Mouse (Mus musculus) frontal cortex, adult 2 months (tissue): ENCODE data around the gene Fads1. TPM values are rescaled to one million over a fixed set of nuclear protein-coding genes. Genes with fewer than 3 reads are reported as not detected.
"Not testable (repeated sequence)": the region's sequence is repeated elsewhere in the genome, so short reads cannot be mapped to it uniquely, and the experiment has no call there.

Experiments used
- DNase-seq, 2 experiments: peaks; one replicate each; pipeline ENCODE4 v3.0.0; 2022; ENCODE audit warnings: low spot score in 1 of 2; ENCODE audit errors: extremely low spot score in 1 of 2
- polyA plus RNA-seq: library from polyadenylated mRNA; depleted of rRNA; stranded (reverse); fragments of >200 nt; gene quantifications from 2 replicates; pipeline ENCODE4 v1.2.3, GENCODE M21; 2012; rRNA removed

Gene Fads1
- polyA plus RNA-seq, result 200 and 219 TPM in 2 replicates

DNA sequence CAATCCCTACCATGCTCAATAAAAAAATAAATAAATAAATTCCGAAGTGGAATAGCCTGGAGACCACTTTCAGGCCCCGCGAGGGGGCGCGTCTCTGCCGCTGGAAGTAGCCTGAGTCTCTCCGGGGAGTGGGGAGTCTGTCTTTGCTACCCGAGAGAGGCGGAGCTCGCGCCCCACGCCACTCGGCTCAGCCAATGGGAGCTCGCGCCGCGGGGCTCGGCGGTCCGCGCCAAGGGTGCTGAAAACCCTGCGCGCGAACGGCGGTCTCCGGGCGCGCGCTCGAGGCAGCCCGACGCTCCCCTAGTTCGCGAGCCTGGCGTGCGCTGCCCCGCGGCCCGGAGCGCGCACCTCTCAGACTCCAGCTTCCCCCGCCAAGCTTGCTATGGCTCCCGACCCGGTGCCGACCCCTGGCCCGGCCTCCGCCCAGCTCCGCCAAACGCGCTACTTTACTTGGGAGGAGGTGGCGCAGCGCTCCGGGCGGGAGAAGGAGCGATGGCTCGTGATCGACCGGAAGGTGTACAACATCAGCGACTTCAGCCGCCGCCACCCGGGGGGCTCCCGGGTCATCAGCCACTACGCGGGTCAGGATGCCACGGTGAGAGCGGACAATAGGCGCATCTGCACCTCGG is at the start of gene Fads1:
Gene Fads1, plus strand, starts transcription at position 219 of the 629 bp plus-strand sequence.
- DNase-seq, result peak; percentile 89 to 95

DNA sequence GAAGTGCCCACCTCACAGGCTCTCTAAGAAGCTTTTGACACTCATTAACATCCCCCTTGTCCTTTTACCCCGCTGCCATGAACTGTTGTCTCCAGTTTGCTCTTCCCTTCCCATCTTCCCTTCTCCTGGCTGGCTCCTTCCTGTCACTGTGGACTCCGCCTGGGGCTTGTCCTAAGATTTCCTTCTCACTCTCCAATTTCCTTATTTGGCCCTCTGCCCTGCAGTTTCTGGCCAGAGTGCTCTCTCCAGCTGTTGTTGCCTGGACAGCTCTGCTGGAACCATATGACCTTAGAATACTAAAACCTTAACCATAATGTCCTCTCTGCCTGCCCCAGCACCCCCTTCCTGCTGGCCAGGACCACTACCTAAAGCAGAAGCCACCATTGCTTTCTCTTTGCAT is 48.0 kb upstream of the Fads1 start:
- DNase-seq, result peak in 1 of 2 experiments; percentile 7

DNA sequence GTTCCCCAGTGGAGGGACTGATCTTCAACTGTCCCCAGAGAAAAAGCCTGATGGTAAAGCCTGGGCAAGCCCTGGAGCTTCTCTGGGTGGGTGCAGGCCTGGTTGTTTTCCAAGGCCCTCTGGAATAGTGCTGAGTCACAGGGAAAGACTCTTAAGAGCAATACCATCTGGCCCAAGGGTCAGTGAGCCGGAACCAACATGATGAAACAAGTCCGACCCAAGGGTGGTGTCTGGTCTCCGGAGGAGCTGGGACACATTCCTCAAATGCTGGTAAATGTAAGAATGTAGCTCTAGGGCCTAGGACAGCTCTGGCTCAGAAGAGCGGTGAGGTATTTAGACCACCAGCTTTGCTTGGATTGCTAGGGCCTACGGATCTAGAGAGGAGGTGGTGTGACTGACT is 45.3 kb upstream of the Fads1 start:
- DNase-seq, result no peak

GRCm38 (mm10) chr19:10139736-10140135 is 43.0 kb upstream of the Fads1 start:
- DNase-seq, result no peak

GRCm38 (mm10) chr19:10143667-10144066 is 39.0 kb upstream of the Fads1 start:
- no peak for DNase-seq

DNA sequence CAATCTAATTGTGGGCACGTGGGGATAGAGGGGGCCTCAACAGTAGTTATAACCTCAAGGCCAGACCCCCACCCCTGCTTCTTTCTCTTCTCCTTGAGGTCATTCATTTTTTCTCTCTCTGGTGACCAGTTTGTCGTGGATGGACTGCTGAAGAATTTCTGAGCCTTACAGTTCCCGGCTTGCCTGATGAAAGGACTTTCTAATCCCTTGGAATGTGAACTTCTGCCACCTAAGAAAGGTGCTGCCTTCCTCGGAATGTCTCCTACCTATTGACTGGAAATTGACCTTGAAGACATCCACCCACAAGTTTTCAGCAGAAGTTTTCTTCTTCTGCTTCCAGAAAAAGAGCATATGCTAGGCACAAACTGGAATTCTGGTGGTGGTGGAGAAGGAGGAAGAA is 38.2 kb upstream of the Fads1 start:
- DNase-seq, result no peak

DNA sequence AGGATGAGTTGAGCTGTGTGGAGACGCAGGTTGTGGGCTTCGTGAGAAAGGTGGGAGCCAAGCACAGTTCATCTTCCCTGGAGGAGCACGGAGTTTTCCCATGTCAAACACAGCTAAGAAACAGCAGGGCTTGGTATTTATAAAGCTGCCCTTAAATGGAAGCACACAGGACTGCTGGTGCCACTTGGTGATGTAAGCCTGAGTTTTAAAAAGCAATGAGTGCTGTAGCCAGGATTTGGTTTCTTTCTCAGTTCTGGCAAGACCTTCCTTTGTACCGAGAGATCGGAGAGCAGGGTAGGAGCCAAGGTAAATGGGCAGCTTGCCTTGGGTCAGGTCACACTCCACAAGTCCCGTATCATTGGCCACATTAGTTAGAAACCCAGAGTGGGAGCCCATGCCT is 34.1 kb upstream of the Fads1 start:
- peak in 1 of 2 experiments; percentile 25 for DNase-seq

- DNase-seq, result no peak
Observed at GRCm38 (mm10) chr19:10149189-10149588, 33.5 kb upstream of the Fads1 start.

GRCm38 (mm10) chr19:10157725-10158124 is 25.0 kb upstream of the Fads1 start:
- no peak for DNase-seq

DNA sequence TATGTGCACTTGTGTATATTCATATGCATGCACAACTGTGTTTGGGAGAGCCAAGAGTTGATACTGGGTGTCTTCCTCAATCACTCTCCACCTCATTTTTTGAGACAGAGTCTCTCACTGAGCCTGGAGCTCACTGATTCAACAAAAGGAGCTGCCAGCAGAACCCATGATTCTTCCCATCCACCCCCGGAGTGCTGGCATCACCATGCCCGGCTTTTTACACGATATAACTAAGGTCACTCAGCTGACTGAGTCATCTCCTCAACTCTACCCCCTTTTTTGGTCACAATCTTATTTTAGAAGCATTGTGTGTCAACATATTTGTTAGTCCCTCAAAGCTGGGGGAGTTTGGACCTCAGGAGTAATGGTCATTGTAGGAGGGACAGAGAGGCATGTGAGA is 18.8 kb upstream of the Fads1 start:
- DNase-seq, result no peak

GRCm38 (mm10) chr19:10165928-10166327 is 16.8 kb upstream of the Fads1 start:
- not testable (repeated sequence) for DNase-seq

GRCm38 (mm10) chr19:10167112-10167511 is 15.6 kb upstream of the Fads1 start:
- no peak for DNase-seq

DNA sequence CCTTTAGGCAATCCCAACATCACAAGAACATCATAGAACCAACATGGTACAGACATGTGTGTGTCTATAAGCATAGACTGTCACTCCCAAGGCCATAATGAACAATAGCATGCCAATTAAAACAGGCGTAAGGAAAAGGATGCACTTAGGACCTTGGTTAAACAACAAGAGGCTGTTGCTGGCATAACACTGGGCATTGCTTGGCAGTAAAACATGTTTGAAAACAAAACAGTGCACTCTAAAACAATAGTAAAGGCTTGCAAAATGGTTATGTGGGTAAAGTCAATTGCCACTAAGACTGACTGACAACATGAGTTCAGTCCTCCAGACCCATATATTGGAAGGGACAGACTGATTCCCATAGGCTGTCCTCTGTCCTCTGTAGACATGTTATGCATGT is 14.7 kb upstream of the Fads1 start:
- DNase-seq, result no peak

DNA sequence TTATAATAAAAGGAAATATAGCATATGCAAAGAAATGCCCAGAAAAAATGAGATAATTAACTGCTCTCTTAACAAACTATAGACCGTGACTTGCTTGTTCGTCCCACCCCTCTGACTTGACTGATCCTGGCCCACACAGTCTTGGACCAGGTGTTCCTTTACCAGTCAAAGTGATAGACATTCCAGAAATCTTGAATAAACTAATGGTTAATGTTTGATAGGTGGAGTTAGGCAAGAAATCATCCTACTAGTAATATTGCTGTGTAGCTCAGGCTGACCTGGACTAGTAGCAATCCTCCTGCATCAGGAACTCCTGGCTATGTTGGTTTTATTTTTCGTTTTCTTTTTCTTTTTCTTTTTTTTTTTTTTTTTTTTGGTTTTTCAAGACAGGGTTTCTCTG is 14.2 kb upstream of the Fads1 start:
- no peak for DNase-seq

DNA sequence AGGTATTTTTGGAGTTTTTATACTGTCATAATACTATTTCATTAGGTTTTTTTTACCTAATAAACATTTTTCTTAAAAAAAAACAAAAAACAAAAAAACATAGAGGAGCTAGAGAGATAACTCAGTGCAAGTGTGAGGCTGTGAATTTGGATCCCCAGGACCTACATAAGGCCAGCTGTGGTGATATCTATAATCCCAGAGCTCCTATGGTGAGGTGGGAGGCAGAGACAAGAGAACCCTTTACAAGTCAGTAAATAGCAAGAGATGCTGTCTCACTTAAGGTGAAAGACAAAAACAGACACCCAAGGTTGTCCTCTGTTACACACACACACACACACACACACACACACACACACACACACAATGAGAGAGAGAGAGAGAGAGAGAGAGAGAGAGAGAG is 13.5 kb upstream of the Fads1 start:
- no peak for DNase-seq

- not testable (repeated sequence) for DNase-seq
Observed at GRCm38 (mm10) chr19:10169692-10170330, 12.9 kb upstream of the Fads1 start.

DNA sequence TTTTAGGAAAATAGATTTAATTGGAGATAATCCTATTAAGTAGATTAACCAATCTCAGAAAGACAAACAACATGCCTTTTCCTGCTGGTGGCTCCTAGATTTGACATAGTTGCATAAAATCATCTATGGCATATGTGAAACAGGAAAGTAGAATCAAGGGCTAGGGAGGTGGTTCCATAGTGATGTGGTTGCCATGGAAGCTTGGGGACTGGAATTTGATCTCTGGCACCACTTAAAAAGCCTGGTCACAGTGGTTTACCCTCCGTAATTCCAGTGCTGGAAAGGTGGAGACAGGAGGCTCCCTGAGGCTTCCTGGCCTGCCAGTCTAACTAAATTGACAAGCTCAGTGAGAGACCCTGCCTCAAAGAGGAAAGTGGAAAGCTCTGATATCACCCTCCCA is 12.2 kb upstream of the Fads1 start:
- no peak for DNase-seq

GRCm38 (mm10) chr19:10171359-10171758 is 11.3 kb upstream of the Fads1 start:
- DNase-seq, result no peak

GRCm38 (mm10) chr19:10171846-10172245 is 10.8 kb upstream of the Fads1 start:
- DNase-seq, result peak in 1 of 2 experiments; percentile 45

DNA sequence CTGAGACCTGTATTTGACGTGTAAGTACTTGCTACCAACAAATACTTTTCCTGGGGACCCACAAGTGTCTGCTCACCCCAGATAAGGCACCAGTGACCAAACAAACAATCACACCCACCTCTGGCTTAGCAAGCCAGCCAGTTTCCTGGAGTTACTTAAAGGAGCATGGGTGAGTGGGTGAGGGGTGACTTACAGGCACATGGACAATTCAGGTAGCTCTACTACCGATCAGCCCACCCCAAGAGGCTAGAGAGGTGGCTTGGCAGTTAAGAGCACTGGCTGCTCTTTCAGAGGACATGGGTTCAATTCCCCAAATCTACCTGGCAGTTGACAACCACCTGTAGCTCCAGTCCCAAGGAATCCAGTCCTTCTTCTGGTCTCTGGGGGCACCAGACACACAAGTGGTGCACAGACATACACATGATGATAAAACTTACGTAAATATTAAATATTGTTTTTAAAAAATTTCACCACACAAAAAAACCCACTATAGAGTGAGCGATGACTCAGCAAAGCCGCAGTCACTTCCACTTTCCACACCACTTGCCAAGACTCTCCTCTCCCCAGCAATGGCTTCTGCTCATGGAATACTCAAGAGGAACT is 9.5 kb upstream of the Fads1 start:
- DNase-seq, result no peak

GRCm38 (mm10) chr19:10173844-10174539 is 8.7 kb upstream of the Fads1 start:
- no peak for DNase-seq
